Mouse (Mus musculus): Measurements from ENCODE around the gene Fxyd2. TPM values are rescaled to one million over a fixed set of nuclear protein-coding genes. Genes with fewer than 3 reads are reported as not detected.

Fxyd2 gene
- total RNA-seq, 2 experiments from 2014 or later: 1.4 to 2.6 TPM

GRCm38 (mm10) chr9:45388385-45388994 lies 11.0 kb upstream of the Fxyd2 start:
- intact Hi-C loops (cut with DNase I): loop anchor here (1.0 to 5.0 kb wide), 2 partner anchors 88 to 166 kb away; no protein-coding TSS in a partner anchor
- DNase-seq: peak; percentile 79 to 85

- intact Hi-C loops (cut with DNase I): loop anchor here (1.0 to 5.0 kb wide), 2 partner anchors 44 to 167 kb away; no protein-coding TSS in a partner anchor
- DNase-seq: no peak
Observed at GRCm38 (mm10) chr9:45389596-45389995, 9.9 kb upstream of the Fxyd2 start.

- intact Hi-C loops (cut with DNase I): no loop called here
- DNase-seq: no peak
Observed at GRCm38 (mm10) chr9:45391299-45391698, 8.2 kb upstream of the Fxyd2 start.

- intact Hi-C loops (cut with DNase I): no loop called here
- no peak for DNase-seq
Observed at GRCm38 (mm10) chr9:45395218-45395617, 4.3 kb upstream of the Fxyd2 start.

- DNase-seq: no peak
- intact Hi-C loops (cut with DNase I): no loop called here
Observed at GRCm38 (mm10) chr9:45395796-45396195, 3.7 kb upstream of the Fxyd2 start.

- no peak for DNase-seq
Observed at GRCm38 (mm10) chr9:45398336-45398735, 1.1 kb upstream of the Fxyd2 start.

GRCm38 (mm10) chr9:45401851-45402250 lies 2.4 kb downstream of the Fxyd2 start:
- DNase-seq: no peak
- intact Hi-C loops (cut with DNase I): no loop called here

More at GRCm38 (mm10) chr9:45398336-45398735, 1.1 kb upstream of the Fxyd2 start:
- intact Hi-C loops (cut with DNase I): no loop called here

- intact Hi-C loops (cut with DNase I): no loop called here
Observed at GRCm38 (mm10) chr9:45402957-45403356, 3.5 kb downstream of the Fxyd2 start.

GRCm38 (mm10) chr9:45405694-45406093 lies 6.2 kb downstream of the Fxyd2 start:
- DNase-seq: no peak
- intact Hi-C loops (cut with DNase I): loop anchor here (5.0 kb wide), 2 partner anchors 103 to 183 kb away; no protein-coding TSS in a partner anchor

More at GRCm38 (mm10) chr9:45402957-45403356, 3.5 kb downstream of the Fxyd2 start:
- DNase-seq: no peak

GRCm38 (mm10) chr9:45406808-45407207 lies 7.3 kb downstream of the Fxyd2 start:
- DNase-seq: no peak
- intact Hi-C loops (cut with DNase I): loop anchor here (5.0 kb wide), 2 partner anchors 105 to 185 kb away; no protein-coding TSS in a partner anchor

- DNase-seq: peak; percentile 77 to 81
- intact Hi-C loops (cut with DNase I): loop anchor here (5.0 kb wide), 2 partner anchors 106 to 186 kb away; no protein-coding TSS in a partner anchor
Observed at GRCm38 (mm10) chr9:45407706-45408675, 8.5 kb downstream of the Fxyd2 start.

GRCm38 (mm10) chr9:45410193-45410592 lies 10.7 kb downstream of the Fxyd2 start:
- intact Hi-C loops (cut with DNase I): loop anchor here (10.0 kb wide), 1 partner anchor 475 kb away; no protein-coding TSS in a partner anchor
- DNase-seq: no peak

- intact Hi-C loops (cut with DNase I): loop anchor here (10.0 kb wide), 1 partner anchor 474 kb away; no protein-coding TSS in a partner anchor
- DNase-seq: no peak
Observed at GRCm38 (mm10) chr9:45410614-45411013, 11.1 kb downstream of the Fxyd2 start.

GRCm38 (mm10) chr9:45411111-45411510 lies 11.6 kb downstream of the Fxyd2 start:
- intact Hi-C loops (cut with DNase I): loop anchor here (10.0 kb wide), 1 partner anchor 474 kb away; no protein-coding TSS in a partner anchor
- no peak for DNase-seq

- intact Hi-C loops (cut with DNase I): loop anchor here (2.0 to 10.0 kb wide), 2 partner anchors 343 to 473 kb away; no protein-coding TSS in a partner anchor
- no peak for DNase-seq
Observed at GRCm38 (mm10) chr9:45411803-45412202, 12.3 kb downstream of the Fxyd2 start.

GRCm38 (mm10) chr9:45412287-45412686 lies 12.8 kb downstream of the Fxyd2 start:
- DNase-seq: peak; percentile 79 to 81
- intact Hi-C loops (cut with DNase I): loop anchor here (2.0 to 10.0 kb wide), 2 partner anchors 343 to 473 kb away; no protein-coding TSS in a partner anchor

GRCm38 (mm10) chr9:45412700-45413477 lies 13.4 kb downstream of the Fxyd2 start:
- no peak for DNase-seq
- intact Hi-C loops (cut with DNase I): loop anchor here (2.0 to 10.0 kb wide), 2 partner anchors 342 to 472 kb away; no protein-coding TSS in a partner anchor

- intact Hi-C loops (cut with DNase I): loop anchor here (2.0 to 10.0 kb wide), 2 partner anchors 341 to 471 kb away; no protein-coding TSS in a partner anchor
- no peak for DNase-seq
Observed at GRCm38 (mm10) chr9:45413478-45414140, 14.1 kb downstream of the Fxyd2 start.

- intact Hi-C loops (cut with DNase I): loop anchor here (10.0 kb wide), 1 partner anchor 469 kb away; no protein-coding TSS in a partner anchor
- DNase-seq: peak in 1 of 2 experiments; percentile 36
Observed at GRCm38 (mm10) chr9:45415912-45416311, 16.4 kb downstream of the Fxyd2 start.

Measured in gastrocnemius, postnatal 36 days (tissue).